Mouse (Mus musculus): ENCODE results near the gene Frmd4b. TPM values are rescaled to one million over a fixed set of nuclear protein-coding genes. Genes with fewer than 3 reads are reported as not detected.

Frmd4b gene
- polyA plus RNA-seq, 1 experiment from 2014 or later: 10.6 TPM

- ATAC-seq: no peak
- H3K4me1 ChIP-seq (ENCODE audit: control insufficient read depth, insufficient read depth, low read length): no peaks in the 10 kb centered on the region
- WGBS: 64% methylated on average over 11 of the region's 11 CpGs
- H3K4me2 ChIP-seq (ENCODE audit: low read depth, low read length): no peak overlapping the region
- H3K9me3 ChIP-seq (ENCODE audit: control insufficient read depth, low read length): no peaks in the 10 kb centered on the region
- H3K27ac ChIP-seq (ENCODE audit: low read length): peak overlapping the region; percentile 16; the same call in 1 of the 2 replicates
- no peak overlapping the region for H3K4me3 ChIP-seq (ENCODE audit: low read length)
- H3K27me3 ChIP-seq (replicated peaks; ENCODE audit: control insufficient read depth, insufficient read depth, low read length): no peaks in the 10 kb centered on the region
- no peak overlapping the region for H3K9ac ChIP-seq (ENCODE audit: low read depth, low read length)
- H3K36me3 ChIP-seq (ENCODE audit: control insufficient read depth, insufficient read depth, low read length): no peaks in the 10 kb centered on the region; the same call in 1 of the 2 replicates
Observed at GRCm38 (mm10) chr6:97321156-97321555, 296.2 kb downstream of the Frmd4b start.

GRCm38 (mm10) chr6:97319081-97319480, 298.3 kb downstream of the Frmd4b start:
- 67% methylated on average over 4 of the region's 4 CpGs for WGBS

DNA sequence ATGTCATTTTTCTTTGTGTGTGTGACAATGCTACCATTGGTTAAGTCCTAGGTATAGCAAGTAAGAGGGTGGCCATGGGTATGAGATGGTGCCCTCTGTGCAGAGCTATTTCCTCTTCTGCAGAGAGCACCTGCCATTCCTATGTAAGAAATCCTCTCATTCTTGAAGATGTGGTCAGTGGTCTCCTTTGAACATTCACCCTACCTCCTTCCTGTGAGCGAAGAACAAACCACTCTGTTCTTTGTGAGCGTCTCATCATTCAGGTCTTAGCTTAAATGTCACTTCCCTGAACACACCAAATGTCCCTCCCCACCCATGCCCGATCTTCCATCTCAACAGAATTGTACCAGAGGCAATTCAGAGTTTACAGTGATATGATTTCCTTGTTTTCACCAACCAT, 299.4 kb downstream of the Frmd4b start:
- Histone ChIP-seq H3K27me3 (replicated peaks; ENCODE audit: control insufficient read depth, insufficient read depth, low read length) (no peaks in the 10 kb centered on the region), H3K27ac (ENCODE audit: low read length) (no peak overlapping the region), H3K4me1 (ENCODE audit: control insufficient read depth, insufficient read depth, low read length) (no peaks in the 10 kb centered on the region), H3K9ac (ENCODE audit: low read depth, low read length) (no peak overlapping the region), H3K36me3 (ENCODE audit: control insufficient read depth, insufficient read depth, low read length) (no peaks in the 10 kb centered on the region), H3K9me3 (ENCODE audit: control insufficient read depth, low read length) (no peaks in the 10 kb centered on the region), H3K4me3 (ENCODE audit: low read length) (no peak overlapping the region), H3K4me2 (ENCODE audit: low read depth, low read length) (no peak overlapping the region)
- 89% methylated on average over 3 of the region's 3 CpGs for WGBS
- no peak for ATAC-seq

More at GRCm38 (mm10) chr6:97319081-97319480, 298.3 kb downstream of the Frmd4b start:
- H3K27me3 ChIP-seq (replicated peaks; ENCODE audit: control insufficient read depth, insufficient read depth, low read length): no peaks in the 10 kb centered on the region
- no peaks in the 10 kb centered on the region for H3K9me3 ChIP-seq (ENCODE audit: control insufficient read depth, low read length)
- ATAC-seq: no peak
- H3K4me3 ChIP-seq (ENCODE audit: low read length): no peak overlapping the region
- H3K27ac ChIP-seq (ENCODE audit: low read length): no peak overlapping the region
- no peak overlapping the region for H3K9ac ChIP-seq (ENCODE audit: low read depth, low read length)
- H3K4me2 ChIP-seq (ENCODE audit: low read depth, low read length): no peak overlapping the region
- H3K4me1 ChIP-seq (ENCODE audit: control insufficient read depth, insufficient read depth, low read length): no peaks in the 10 kb centered on the region
- H3K36me3 ChIP-seq (ENCODE audit: control insufficient read depth, insufficient read depth, low read length): no peaks in the 10 kb centered on the region; the same call in 1 of the 2 replicates

GRCm38 (mm10) chr6:97316716-97317115, 300.6 kb downstream of the Frmd4b start:
- 70% methylated on average over 1 of the region's 1 CpGs for WGBS
- Histone ChIP-seq H3K36me3 (ENCODE audit: control insufficient read depth, insufficient read depth, low read length) (no peaks in the 10 kb centered on the region), H3K27ac (ENCODE audit: low read length) (no peak overlapping the region), H3K4me1 (ENCODE audit: control insufficient read depth, insufficient read depth, low read length) (no peaks in the 10 kb centered on the region), H3K4me2 (ENCODE audit: low read depth, low read length) (no peak overlapping the region), H3K9ac (ENCODE audit: low read depth, low read length) (no peak overlapping the region), H3K4me3 (ENCODE audit: low read length) (no peak overlapping the region), H3K9me3 (ENCODE audit: control insufficient read depth, low read length) (no peaks in the 10 kb centered on the region), H3K27me3 (replicated peaks; ENCODE audit: control insufficient read depth, insufficient read depth, low read length) (no peaks in the 10 kb centered on the region)
- 0 out of 2 replicates have a peak, but pooled peaks have one; percentile 28 for ATAC-seq

GRCm38 (mm10) chr6:97315311-97315710, 302.0 kb downstream of the Frmd4b start:
- Histone ChIP-seq H3K4me1 (ENCODE audit: control insufficient read depth, insufficient read depth, low read length) (peaks cover 5% of the 10 kb centered on the region; the same call in 1 of the 2 replicates), H3K27me3 (replicated peaks; ENCODE audit: control insufficient read depth, insufficient read depth, low read length) (no peaks in the 10 kb centered on the region), H3K36me3 (ENCODE audit: control insufficient read depth, insufficient read depth, low read length) (no peaks in the 10 kb centered on the region), H3K4me3 (ENCODE audit: low read length) (no peak overlapping the region), H3K9ac (ENCODE audit: low read depth, low read length) (no peak overlapping the region), H3K27ac (ENCODE audit: low read length) (no peak overlapping the region), H3K4me2 (ENCODE audit: low read depth, low read length) (no peak overlapping the region), H3K9me3 (ENCODE audit: control insufficient read depth, low read length) (no peaks in the 10 kb centered on the region)
- no peak for ATAC-seq
- 54% methylated on average over 3 of the region's 3 CpGs for WGBS

- Histone ChIP-seq H3K36me3 (ENCODE audit: control insufficient read depth, insufficient read depth, low read length) (no peaks in the 10 kb centered on the region), H3K27ac (ENCODE audit: low read length) (peak overlapping the region; percentile 87), H3K4me2 (ENCODE audit: low read depth, low read length) (peak overlapping the region; percentile 68), H3K27me3 (replicated peaks; ENCODE audit: control insufficient read depth, insufficient read depth, low read length) (no peaks in the 10 kb centered on the region), H3K9ac (ENCODE audit: low read depth, low read length) (peak overlapping the region; percentile 51; the same call in 1 of the 2 replicates), H3K4me1 (ENCODE audit: control insufficient read depth, insufficient read depth, low read length) (peaks cover 5% of the 10 kb centered on the region; the same call in 1 of the 2 replicates), H3K9me3 (ENCODE audit: control insufficient read depth, low read length) (no peaks in the 10 kb centered on the region), H3K4me3 (ENCODE audit: low read length) (peak overlapping the region; percentile 51)
- ATAC-seq: peak; percentile 33
- WGBS: 8% methylated on average over 3 of the region's 3 CpGs
Observed at GRCm38 (mm10) chr6:97312545-97312939, 304.8 kb downstream of the Frmd4b start.

GRCm38 (mm10) chr6:97311599-97312544, 305.5 kb downstream of the Frmd4b start:
- ATAC-seq: peak; percentile 86
- 1% methylated on average over 33 of the region's 33 CpGs for WGBS
- peaks cover 5% of the 10 kb centered on the region; the same call in 1 of the 2 replicates for H3K4me1 ChIP-seq (ENCODE audit: control insufficient read depth, insufficient read depth, low read length)

GRCm38 (mm10) chr6:97310901-97311331, 306.4 kb downstream of the Frmd4b start:
- WGBS: 26% methylated on average over 7 of the region's 7 CpGs
- peak overlapping the region; percentile 68 for H3K4me2 ChIP-seq (ENCODE audit: low read depth, low read length)
- H3K27ac ChIP-seq (ENCODE audit: low read length): peak overlapping the region; percentile 87
- H3K4me3 ChIP-seq (ENCODE audit: low read length): peak overlapping the region; percentile 51
- H3K9me3 ChIP-seq (ENCODE audit: control insufficient read depth, low read length): no peaks in the 10 kb centered on the region
- H3K4me1 ChIP-seq (ENCODE audit: control insufficient read depth, insufficient read depth, low read length): peaks cover 5% of the 10 kb centered on the region; the same call in 1 of the 2 replicates
- peak overlapping the region; percentile 61 for H3K9ac ChIP-seq (ENCODE audit: low read depth, low read length)
- peak; percentile 30; the same call in 1 of the 2 replicates for ATAC-seq
- H3K36me3 ChIP-seq (ENCODE audit: control insufficient read depth, insufficient read depth, low read length): no peaks in the 10 kb centered on the region
- H3K27me3 ChIP-seq (replicated peaks; ENCODE audit: control insufficient read depth, insufficient read depth, low read length): no peaks in the 10 kb centered on the region

More at GRCm38 (mm10) chr6:97311599-97312544, 305.5 kb downstream of the Frmd4b start:
- Histone ChIP-seq H3K4me3 (ENCODE audit: low read length) (peak overlapping the region; percentile 51), H3K4me2 (ENCODE audit: low read depth, low read length) (peak overlapping the region; percentile 68), H3K27me3 (replicated peaks; ENCODE audit: control insufficient read depth, insufficient read depth, low read length) (no peaks in the 10 kb centered on the region), H3K9ac (ENCODE audit: low read depth, low read length) (peak overlapping the region; percentile 61), H3K27ac (ENCODE audit: low read length) (peak overlapping the region; percentile 87), H3K36me3 (ENCODE audit: control insufficient read depth, insufficient read depth, low read length) (no peaks in the 10 kb centered on the region), H3K9me3 (ENCODE audit: control insufficient read depth, low read length) (no peaks in the 10 kb centered on the region)

- H3K9me3 ChIP-seq (ENCODE audit: control insufficient read depth, low read length): no peaks in the 10 kb centered on the region
- WGBS: 56% methylated on average over 6 of the region's 6 CpGs
- H3K9ac ChIP-seq (ENCODE audit: low read depth, low read length): no peak overlapping the region
- no peak overlapping the region for H3K4me2 ChIP-seq (ENCODE audit: low read depth, low read length)
- peaks cover 5% of the 10 kb centered on the region; the same call in 1 of the 2 replicates for H3K4me1 ChIP-seq (ENCODE audit: control insufficient read depth, insufficient read depth, low read length)
- H3K36me3 ChIP-seq (ENCODE audit: control insufficient read depth, insufficient read depth, low read length): no peaks in the 10 kb centered on the region
- no peak overlapping the region for H3K4me3 ChIP-seq (ENCODE audit: low read length)
- no peak overlapping the region for H3K27ac ChIP-seq (ENCODE audit: low read length)
- no peaks in the 10 kb centered on the region for H3K27me3 ChIP-seq (replicated peaks; ENCODE audit: control insufficient read depth, insufficient read depth, low read length)
- no peak for ATAC-seq
Observed at GRCm38 (mm10) chr6:97309161-97309560, 308.2 kb downstream of the Frmd4b start.
